In the genomic region with DNA sequence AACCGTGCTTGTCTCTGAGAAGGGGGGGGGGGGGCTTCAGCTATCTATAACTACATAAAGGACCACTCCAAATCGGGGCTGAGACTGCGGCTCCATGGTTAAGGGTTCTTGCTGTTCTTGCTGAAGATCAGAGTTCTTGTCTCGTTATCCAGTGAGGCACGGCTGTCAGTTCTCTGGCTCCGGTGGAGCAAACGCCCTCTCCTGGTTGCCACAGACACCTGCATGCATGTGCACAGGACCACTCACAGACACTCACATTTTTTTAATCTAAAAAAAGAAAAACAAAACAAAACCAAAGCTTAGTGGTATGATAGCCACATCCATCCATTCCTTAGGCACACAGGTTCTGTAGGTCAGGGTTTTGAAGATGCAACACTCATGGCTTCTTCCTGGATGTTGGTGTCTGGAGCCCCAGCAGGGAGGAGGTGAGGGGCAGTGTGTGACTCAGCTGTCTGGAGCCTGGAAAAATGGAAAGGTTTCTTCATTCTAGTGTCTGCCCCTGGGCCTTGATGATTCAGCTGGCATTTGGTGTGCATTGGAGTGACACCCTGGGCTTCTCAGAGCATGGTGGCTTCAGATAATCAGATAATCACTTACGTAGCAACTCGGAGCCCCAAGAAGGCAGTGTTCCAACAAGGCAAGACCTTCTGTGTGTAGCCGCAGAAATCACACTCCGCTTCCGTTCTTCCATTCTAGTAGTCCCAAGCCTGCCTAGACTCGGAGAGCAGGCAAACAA, we compare ENCODE assay signal across 14 mouse cellular contexts.
A peak's percentile ranks its signal among the peaks of the same experiment; 100 is the strongest.
DNase-seq lines count a peak whose midpoint lies in the region; ATAC-seq and TF ChIP-seq lines count a peak whose summit lies in the region.
"Had no signal": no experiment of that assay in that cellular context is flagged by ENCODE, and none has a peak within 500 bp of the region (broad histone marks: within the 10 kb centered on the region; RNA-seq: fewer than 3 reads in every experiment).

No protein-coding gene starts in this region.

- intact Hi-C loops in heart, postnatal 36 days (cut with DNase I): no loop called here

- no peak overlapping the region for H3K9ac ChIP-seq in midbrain, postnatal 0 days (replicated peaks; ENCODE audit: low read length, poor library complexity, severe bottlenecking)
- no peak overlapping the region for H3K9ac ChIP-seq in midbrain, embryonic 11.5 days (ENCODE audit: low read length)
- H3K9ac ChIP-seq: liver, embryonic 15.5 days had no signal

- H3K79me2 ChIP-seq in myocyte (ENCODE audit: control insufficient read depth, insufficient read depth): no peaks in the 10 kb centered on the region

- no peak overlapping the region for H3ac ChIP-seq in myocyte (ENCODE audit: control insufficient read depth, insufficient read length)

- WGBS in midbrain, postnatal 0 days: 79% methylated on average over 13 of the region's 13 CpGs
- WGBS in midbrain, embryonic 11.5 days: 84% methylated on average over 13 of the region's 13 CpGs

- no peak overlapping the region for H3K4me3 ChIP-seq in midbrain, postnatal 0 days (ENCODE audit: low read depth, low read length)
- no peak overlapping the region for H3K4me3 ChIP-seq in midbrain, embryonic 11.5 days (ENCODE audit: low read depth, low read length)
- no peak overlapping the region for H3K4me3 ChIP-seq in myocyte
- H3K4me3 ChIP-seq: liver, embryonic 15.5 days had no signal

- TF ChIP-seq POLR2A in myocyte (IDR thresholded peaks at IDR 0.05; ENCODE audit: insufficient read length, low read depth): no peak

- DNase-seq in heart, adult 11 months: peak; percentile 89
- DNase-seq in heart, postnatal 36 days: no peak
- no peak for DNase-seq in midbrain, postnatal 0 days (ENCODE audit: low spot score)
- DNase-seq in midbrain, embryonic 11.5 days (ENCODE audit: low spot score, missing footprints): no peak
- DNase-seq in adrenal gland, adult (ENCODE audit: inconsistent age in 2 of 2, low spot score in 1 of 2): peak; percentile 55 to 91
- DNase-seq in right cerebral cortex, adult 2 months (ENCODE audit: low spot score in 2 of 2): no peak
- DNase-seq in cerebellum, adult 9-11 months: no peak
- DNase-seq: gastrocnemius, postnatal 25 days; kidney, adult 8-10 months; layer of hippocampus, postnatal 36 days; thymus, postnatal 36 days had no signal

- no peaks in the 10 kb centered on the region for H3K36me3 ChIP-seq in midbrain, postnatal 0 days (ENCODE audit: insufficient read depth, low read length)
- no peaks in the 10 kb centered on the region for H3K36me3 ChIP-seq in midbrain, embryonic 11.5 days (ENCODE audit: control insufficient read depth, insufficient read depth, low read length)
- no peaks in the 10 kb centered on the region for H3K36me3 ChIP-seq in myocyte (ENCODE audit: control insufficient read depth, insufficient read depth)
- H3K36me3 ChIP-seq: liver, embryonic 15.5 days had no signal

- no peak overlapping the region for H3K4me2 ChIP-seq in midbrain, postnatal 0 days (ENCODE audit: low read depth, low read length, poor library complexity, severe bottlenecking)
- H3K4me2 ChIP-seq in midbrain, embryonic 11.5 days: no peak overlapping the region
- peak overlapping the region; percentile 36 for H3K4me2 ChIP-seq in myocyte (ENCODE audit: low read depth)
- H3K4me2 ChIP-seq: liver, embryonic 15.5 days had no signal

- no peaks in the 10 kb centered on the region for H3K4me1 ChIP-seq in midbrain, postnatal 0 days (ENCODE audit: insufficient read depth, low read length)
- H3K4me1 ChIP-seq in midbrain, embryonic 11.5 days (ENCODE audit: control insufficient read depth, insufficient read depth, low read length): no peaks in the 10 kb centered on the region
- H3K4me1 ChIP-seq: liver, embryonic 15.5 days had no signal

- peak; percentile 20; the same call in 1 of the 2 replicates for TF ChIP-seq CTCF in midbrain, postnatal 0 days (IDR thresholded peaks at IDR 0.05)

- H3K27ac ChIP-seq in midbrain, postnatal 0 days (ENCODE audit: low read depth, low read length): no peak overlapping the region
- H3K27ac ChIP-seq in midbrain, embryonic 11.5 days (ENCODE audit: low read depth, low read length): no peak overlapping the region
- H3K27ac ChIP-seq: liver, embryonic 15.5 days had no signal

- ATAC-seq in midbrain, postnatal 0 days (ENCODE audit: low FRiP score): no peak
- ATAC-seq in midbrain, embryonic 11.5 days (ENCODE audit: low FRiP score): no peak
- ATAC-seq: midbrain, embryonic 16.5 days had no signal

- no peaks in the 10 kb centered on the region for H3K27me3 ChIP-seq in midbrain, postnatal 0 days (ENCODE audit: insufficient read depth, low read length)
- no peaks in the 10 kb centered on the region for H3K27me3 ChIP-seq in midbrain, embryonic 11.5 days (ENCODE audit: control insufficient read depth, insufficient read depth, low read length)
- H3K27me3 ChIP-seq in myocyte (ENCODE audit: control insufficient read depth, insufficient read depth, insufficient read length): no peaks in the 10 kb centered on the region
- H3K27me3 ChIP-seq: liver, embryonic 15.5 days had no signal

- no peaks in the 10 kb centered on the region for H3K9me3 ChIP-seq in midbrain, postnatal 0 days (ENCODE audit: low read length)
- H3K9me3 ChIP-seq in midbrain, embryonic 11.5 days (ENCODE audit: control insufficient read depth, low read length): no peaks in the 10 kb centered on the region
- H3K9me3 ChIP-seq: liver, embryonic 15.5 days had no signal

TF ChIP-seq in myocyte, 11 proteins besides CTCF, POLR2A, EP300 and RAD21:
- TF ChIP-seq TCF12 (IDR thresholded peaks at IDR 0.05; ENCODE audit: insufficient read depth, poor library complexity, severe bottlenecking) (no peak), MAX (IDR thresholded peaks at IDR 0.05; ENCODE audit: low read depth) (no peak), REST (IDR thresholded peaks at IDR 0.05; ENCODE audit: insufficient read depth, insufficient read length) (no peak), E2F4 (IDR thresholded peaks at IDR 0.05; ENCODE audit: insufficient read depth) (no peak), USF1 (IDR thresholded peaks at IDR 0.05; ENCODE audit: low read depth) (no peak), MYOD1 (IDR thresholded peaks at IDR 0.05; ENCODE audit: control insufficient read depth in 1 of 3, insufficient read length in 2 of 3, low read depth in 2 of 3) (no peak), TCF3 (IDR thresholded peaks at IDR 0.05; ENCODE audit: insufficient read length, low read depth) (no peak), MYOG (IDR thresholded peaks at IDR 0.05; ENCODE audit: control insufficient read depth in 1 of 3, insufficient read depth in 1 of 3, insufficient read length in 2 of 3, low read depth in 2 of 3) (no peak), CEBPB (IDR thresholded peaks at IDR 0.05; ENCODE audit: insufficient read depth, poor library complexity, severe bottlenecking) (no peak), SRF (IDR thresholded peaks at IDR 0.05; ENCODE audit: control insufficient read depth, insufficient read length, low read depth) (no peak), POLR2AphosphoS2 (IDR thresholded peaks at IDR 0.05; ENCODE audit: insufficient read length, low read depth) (no peak)

Comparison
In these comparisons a context has a peak if more than half of its experiments do, and no peak if none do; other contexts are left out.
1. DNase-seq: peak in heart, adult 11 months (single experiment) and adrenal gland, adult (2 of 2); none in heart, postnatal 36 days (0 of 2), midbrain, postnatal 0 days (single experiment), midbrain, embryonic 11.5 days (single experiment), right cerebral cortex, adult 2 months (0 of 2) and cerebellum, adult 9-11 months (single experiment).